Mouse (Mus musculus) erythroblast, embryonic 14.5 days (primary cell): ENCODE data around the gene Ugt2a3.
"Not testable (repeated sequence)": the region's sequence is repeated elsewhere in the genome, so short reads cannot be mapped to it uniquely, and the experiment has no call there.

Experiments used
- GATA1 ChIP-seq: IDR thresholded peaks from 2 replicates; pipeline ENCODE4 v1.6.1; 2012; ENCODE audit warnings: low read length, inconsistent platforms, mixed read lengths
- TAL1 ChIP-seq: IDR thresholded peaks from 3 replicates; pipeline ENCODE4 v1.6.1; 2012; ENCODE audit warnings: low read length, inconsistent platforms, mixed read lengths

DNA sequence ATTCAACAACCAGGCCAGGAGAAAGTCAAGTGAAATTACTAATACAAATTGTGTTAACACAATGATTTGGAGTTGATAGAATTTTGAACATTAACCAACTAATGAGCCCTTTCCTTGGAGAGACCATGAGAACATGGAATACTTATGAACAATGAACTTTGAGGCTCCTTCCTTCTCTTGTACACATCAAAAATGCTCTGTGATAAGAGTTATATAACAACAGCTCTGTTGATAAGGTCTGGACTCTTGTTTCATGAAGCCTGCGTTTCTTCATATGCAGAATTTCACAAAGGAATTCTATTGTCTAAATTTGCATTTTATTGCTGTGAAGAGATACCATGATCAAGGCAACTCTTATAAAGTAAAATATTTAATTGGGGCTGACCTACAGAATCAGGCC is 12.2 kb upstream of the Ugt2a3 start:
- not testable (repeated sequence) for TF ChIP-seq GATA1, TAL1
